Mouse (Mus musculus) limb, embryonic 12.5 days (tissue): Measurements from ENCODE around the gene Hoxa7. TPM values are rescaled to one million over a fixed set of nuclear protein-coding genes. Genes with fewer than 3 reads are reported as not detected.

Source experiments
- ATAC-seq: fragments of 200-750 bp; cut with Nextera tagmentation; 2 replicates; pipeline ENCODE4 v1.8.0; 2017; ENCODE audit warnings: low read depth, moderate TSS enrichment; ENCODE audit not compliant: insufficient number of reproducible peaks, insufficient read depth, low FRiP score, low TSS enrichment
- H3K27ac ChIP-seq: fragments of 300-500 bp; sonication (generic); 2 replicates; pipeline ENCODE4 v1.5.1; 2016; ENCODE audit warnings: mild to moderate bottlenecking, moderate library complexity
- H3K27me3 ChIP-seq: fragments of 300-500 bp; sonication (generic); 2 replicates; pipeline ENCODE4 v1.6.1; 2016; ENCODE audit warnings: mild to moderate bottlenecking, moderate library complexity
- H3K36me3 ChIP-seq: fragments of 300-500 bp; sonication (generic); 2 replicates; pipeline ENCODE4 v1.6.1; 2016; ENCODE audit warnings: mild to moderate bottlenecking, moderate library complexity
- H3K4me1 ChIP-seq: fragments of 300-500 bp; sonication (generic); replicated peaks from 2 replicates; pipeline ENCODE4 v1.6.1; 2016
- H3K4me2 ChIP-seq: fragments of 300-500 bp; sonication (generic); 2 replicates; pipeline ENCODE4 v1.6.1; 2016; ENCODE audit warnings: mild to moderate bottlenecking, moderate library complexity
- H3K4me3 ChIP-seq: fragments of 300-500 bp; sonication (generic); replicated peaks from 2 replicates; pipeline ENCODE4 v1.5.1; 2016; ENCODE audit warnings: mild to moderate bottlenecking
- H3K9ac ChIP-seq: fragments of 300-500 bp; sonication (generic); replicated peaks from 2 replicates; pipeline ENCODE4 v1.6.1; 2016; ENCODE audit warnings: mild to moderate bottlenecking, moderate library complexity
- H3K9me3 ChIP-seq: fragments of 300-500 bp; sonication (generic); 2 replicates; pipeline ENCODE4 v1.6.1; 2016; ENCODE audit warnings: mild to moderate bottlenecking, moderate library complexity
- WGBS: fragments of 180-500 bp; shearing (Covaris S2); methylation state at CpG from one replicate; pipeline ENCODE4 v1.1.7; 2016; 5-methylcytosine and 5-hydroxymethylcytosine counted together
- polyA plus RNA-seq: library from polyadenylated mRNA; unstranded; fragments of >200 nt; fragmentation: Nextera tagmentation; extraction: Ambion mirVana; gene quantifications from 2 replicates; pipeline ENCODE4 v1.2.1, GENCODE M21; 2016

Gene Hoxa7
- polyA plus RNA-seq, 1 experiment from 2014 or later = 11.7 TPM

DNA sequence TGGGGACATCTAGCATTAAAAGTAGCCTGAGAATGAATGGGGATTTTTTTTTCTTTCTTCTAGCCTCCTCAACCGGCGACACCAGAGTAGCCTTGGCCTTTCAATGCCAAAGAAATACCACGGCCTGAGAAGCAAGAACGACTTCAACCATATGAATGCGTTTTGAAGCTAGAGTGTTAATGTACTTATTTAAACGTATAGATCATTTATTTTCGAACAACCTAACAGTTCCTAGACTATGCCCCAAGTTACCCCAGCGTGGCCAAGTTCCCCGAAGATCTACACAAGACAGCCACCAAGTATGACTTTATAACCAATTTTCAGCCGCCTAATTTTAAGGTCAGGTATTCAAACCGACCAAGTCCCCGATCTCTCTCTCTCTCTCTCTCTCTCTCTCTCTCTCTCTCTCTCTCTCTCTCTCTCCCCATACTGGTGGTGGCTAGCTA, 766 bp downstream of the Hoxa7 start:
- Histone ChIP-seq H3K4me3 (peak overlapping the region; percentile 89), H3K36me3 (peaks cover 14% of the 10 kb centered on the region), H3K27me3 (no peaks in the 10 kb centered on the region; the same call in 1 of the 2 replicates), H3K4me1 (peaks cover 45% of the 10 kb centered on the region), H3K27ac (peak overlapping the region; percentile 99), H3K4me2 (peak overlapping the region; percentile 96), H3K9me3 (no peaks in the 10 kb centered on the region), H3K9ac (peak overlapping the region; percentile 100)
- 2% methylated on average over 12 of the region's 12 CpGs for WGBS
- no peak for ATAC-seq

DNA sequence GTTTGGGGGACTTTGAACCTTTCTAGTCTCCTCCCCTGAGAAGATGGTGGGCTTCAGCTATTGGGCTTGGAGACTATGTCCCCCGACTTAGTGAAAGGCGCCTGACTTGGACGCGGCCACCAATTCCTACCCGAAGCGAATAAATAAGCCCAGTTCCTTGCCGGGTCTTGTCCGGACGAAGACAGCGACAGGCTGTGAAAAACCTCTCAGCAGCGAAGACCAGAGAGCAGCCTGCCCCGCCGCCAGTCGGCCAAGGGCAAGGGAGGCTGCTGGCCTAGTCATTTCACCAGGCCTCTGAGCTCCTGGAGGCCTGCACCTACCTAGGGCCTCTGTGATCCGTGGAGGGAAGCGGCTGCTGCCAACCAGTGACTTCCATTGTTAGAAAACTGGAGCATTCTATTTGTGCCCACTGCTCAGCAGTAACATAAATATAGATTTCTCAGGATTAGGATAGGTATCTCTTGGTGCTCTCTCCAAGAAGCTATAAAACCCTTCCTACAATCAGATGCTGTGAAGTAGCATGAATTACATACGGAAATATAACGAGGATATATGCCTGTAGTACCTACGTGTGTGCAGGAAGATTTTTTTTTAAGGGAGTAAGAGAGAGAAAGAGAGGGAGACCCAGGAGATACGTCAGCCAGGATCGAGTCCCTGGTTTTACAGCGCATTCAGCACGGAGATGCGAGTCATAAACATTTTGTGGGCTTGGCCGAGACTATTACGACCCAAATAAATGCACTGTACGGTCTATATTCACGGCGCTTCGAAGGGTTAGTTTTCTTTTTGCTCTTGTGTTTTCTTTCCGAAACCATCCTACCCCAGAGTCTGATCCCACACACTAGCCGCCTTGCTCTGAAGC, 1.4 kb downstream of the Hoxa7 start:
- H3K36me3 ChIP-seq = peaks cover 13% of the 10 kb centered on the region
- peaks cover under 1% of the 10 kb centered on the region for H3K27me3 ChIP-seq
- H3K4me1 ChIP-seq = peaks cover 52% of the 10 kb centered on the region
- peak overlapping the region; percentile 89 for H3K4me3 ChIP-seq
- WGBS = 5% methylated on average over 32 of the region's 32 CpGs
- no peak for ATAC-seq
- H3K4me2 ChIP-seq = peak overlapping the region; percentile 96
- no peaks in the 10 kb centered on the region for H3K9me3 ChIP-seq
- H3K9ac ChIP-seq = peak overlapping the region; percentile 100
- H3K27ac ChIP-seq = peak overlapping the region; percentile 99

- Histone ChIP-seq H3K4me3 (peak overlapping the region; percentile 89), H3K4me2 (peak overlapping the region; percentile 96), H3K27ac (peak overlapping the region; percentile 99), H3K4me1 (peaks cover 60% of the 10 kb centered on the region), H3K36me3 (peaks cover 8% of the 10 kb centered on the region), H3K9me3 (no peaks in the 10 kb centered on the region), H3K27me3 (peaks cover 6% of the 10 kb centered on the region), H3K9ac (peak overlapping the region; percentile 100)
- ATAC-seq = no peak
- 23% methylated on average over 9 of the region's 9 CpGs for WGBS
These were observed 2.3 kb downstream of the Hoxa7 start for GRCm38 (mm10) chr6:52219234-52219942.

DNA sequence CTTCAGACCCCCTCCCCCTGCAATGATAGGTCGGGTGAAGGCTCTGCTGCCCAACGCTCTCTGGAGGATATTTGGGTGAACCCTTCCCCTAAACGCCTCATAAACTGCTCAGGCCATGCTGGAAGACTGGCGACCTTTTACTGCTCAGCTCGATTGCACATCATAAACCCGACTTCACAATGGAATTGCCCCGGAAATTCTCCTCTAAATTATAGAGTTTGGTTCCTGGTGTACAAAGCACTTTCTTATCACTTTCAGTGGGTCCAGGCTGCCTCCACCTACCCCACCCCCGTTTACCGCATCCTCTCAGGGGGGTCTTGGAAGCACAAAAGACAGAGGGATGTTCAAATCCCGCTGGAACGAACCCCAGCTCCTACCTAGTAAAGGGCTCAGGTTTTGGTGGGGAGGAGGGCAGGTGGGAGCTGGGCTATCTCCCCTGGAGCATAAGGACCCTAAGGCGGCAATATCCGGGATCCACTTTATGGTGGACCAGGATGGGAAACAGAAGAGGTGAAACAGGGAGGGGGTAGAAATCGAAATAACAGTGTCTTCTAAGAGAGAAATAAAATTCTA, 2.9 kb downstream of the Hoxa7 start:
- Histone ChIP-seq H3K27ac (peak overlapping the region; percentile 99), H3K9ac (peak overlapping the region; percentile 94), H3K36me3 (peaks cover 1% of the 10 kb centered on the region; the same call in 1 of the 2 replicates), H3K4me3 (peak overlapping the region; percentile 89), H3K27me3 (peaks cover 6% of the 10 kb centered on the region), H3K4me1 (peaks cover 65% of the 10 kb centered on the region), H3K4me2 (peak overlapping the region; percentile 96), H3K9me3 (no peaks in the 10 kb centered on the region)
- WGBS = 5% methylated on average over 14 of the region's 14 CpGs
- no peak for ATAC-seq

DNA sequence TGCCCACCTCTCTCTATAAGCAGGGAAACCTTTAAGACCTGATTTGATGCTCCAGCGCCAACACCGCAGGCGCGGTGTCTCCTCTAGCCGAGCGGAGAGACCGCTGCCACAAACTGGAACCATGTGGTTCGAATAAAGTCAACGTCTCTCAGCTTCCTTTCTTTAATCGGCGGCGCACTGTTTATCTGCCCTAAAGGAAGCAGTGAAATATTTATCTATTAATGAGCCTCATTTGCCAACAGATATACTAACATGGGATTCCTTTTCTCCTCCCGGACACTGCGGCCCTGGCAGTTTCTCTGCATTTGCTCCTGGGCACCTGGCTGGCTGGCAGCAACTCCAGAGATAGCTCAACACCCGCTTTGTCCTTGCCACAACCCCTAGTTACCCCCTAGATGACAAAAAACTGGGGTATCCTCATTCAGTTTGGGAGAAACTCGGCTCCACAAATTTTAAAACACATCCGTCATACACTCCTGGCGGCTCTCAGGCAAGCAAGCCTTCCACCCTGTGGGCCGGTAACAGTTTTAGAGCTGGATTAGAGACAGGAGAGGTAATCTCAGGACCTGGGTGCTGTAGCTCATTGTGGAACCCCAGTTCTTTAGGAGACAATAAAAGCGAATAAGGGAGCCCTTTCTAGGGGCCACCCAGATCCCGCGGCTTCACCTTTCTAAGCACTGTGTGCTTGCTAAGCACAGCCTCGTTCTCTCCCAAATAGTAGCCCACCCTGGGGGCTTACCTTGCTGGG, 3.6 kb downstream of the Hoxa7 start:
- no peak for ATAC-seq
- H3K9me3 ChIP-seq = no peaks in the 10 kb centered on the region
- peak overlapping the region; percentile 94 for H3K9ac ChIP-seq
- peak overlapping the region; percentile 96 for H3K4me2 ChIP-seq
- H3K4me1 ChIP-seq = peaks cover 65% of the 10 kb centered on the region
- H3K4me3 ChIP-seq = peak overlapping the region; percentile 89
- H3K27me3 ChIP-seq = peaks cover 6% of the 10 kb centered on the region
- peak overlapping the region; percentile 99 for H3K27ac ChIP-seq
- no peaks in the 10 kb centered on the region for H3K36me3 ChIP-seq
- WGBS = 3% methylated on average over 23 of the region's 23 CpGs

- ATAC-seq = peak; percentile 48; the same call in 1 of the 2 replicates
- Histone ChIP-seq H3K27me3 (peaks cover 6% of the 10 kb centered on the region), H3K9ac (peak overlapping the region; percentile 94), H3K9me3 (no peaks in the 10 kb centered on the region), H3K36me3 (no peaks in the 10 kb centered on the region), H3K4me3 (peak overlapping the region; percentile 89), H3K4me2 (peak overlapping the region; percentile 96), H3K4me1 (peaks cover 68% of the 10 kb centered on the region), H3K27ac (peak overlapping the region; percentile 99)
- WGBS = under 1% methylated on average over 25 of the region's 25 CpGs
These were observed 4.2 kb downstream of the Hoxa7 start for GRCm38 (mm10) chr6:52217459-52217768.

- H3K9me3 ChIP-seq = no peaks in the 10 kb centered on the region
- peak overlapping the region; percentile 99 for H3K27ac ChIP-seq
- peaks cover 6% of the 10 kb centered on the region for H3K27me3 ChIP-seq
- peak overlapping the region; percentile 94 for H3K9ac ChIP-seq
- H3K4me1 ChIP-seq = peaks cover 68% of the 10 kb centered on the region
- no peak for ATAC-seq
- peak overlapping the region; percentile 89 for H3K4me3 ChIP-seq
- peak overlapping the region; percentile 96 for H3K4me2 ChIP-seq
- WGBS = under 1% methylated on average over 60 of the region's 60 CpGs
- no peaks in the 10 kb centered on the region for H3K36me3 ChIP-seq
These were observed 4.8 kb downstream of the Hoxa7 start for GRCm38 (mm10) chr6:52216691-52217458.

GRCm38 (mm10) chr6:52215771-52216535, 5.7 kb downstream of the Hoxa7 start:
- Histone ChIP-seq H3K9ac (peak overlapping the region; percentile 94), H3K9me3 (no peaks in the 10 kb centered on the region), H3K4me1 (peaks cover 67% of the 10 kb centered on the region), H3K27me3 (peaks cover 6% of the 10 kb centered on the region), H3K4me3 (peak overlapping the region; percentile 89), H3K27ac (peak overlapping the region; percentile 99), H3K4me2 (peak overlapping the region; percentile 96), H3K36me3 (no peaks in the 10 kb centered on the region)
- WGBS = 1% methylated on average over 30 of the region's 30 CpGs
- ATAC-seq = no peak

GRCm38 (mm10) chr6:52215070-52215469, 6.6 kb downstream of the Hoxa7 start:
- no peak for ATAC-seq
- peak overlapping the region; percentile 89 for H3K4me3 ChIP-seq
- 0 out of 2 replicates have a peak overlapping the region, but pooled peaks have one; percentile 14 for H3K9ac ChIP-seq

More at GRCm38 (mm10) chr6:52215070-52215469, 6.6 kb downstream of the Hoxa7 start:
- H3K9me3 ChIP-seq = no peaks in the 10 kb centered on the region
- H3K4me1 ChIP-seq = peaks cover 65% of the 10 kb centered on the region
- H3K27ac ChIP-seq = no peak overlapping the region
- 33% methylated on average over 3 of the region's 3 CpGs for WGBS
- peak overlapping the region; percentile 96 for H3K4me2 ChIP-seq
- peaks cover 6% of the 10 kb centered on the region for H3K27me3 ChIP-seq
- no peaks in the 10 kb centered on the region for H3K36me3 ChIP-seq
